Mouse (Mus musculus): ENCODE data around the gene Spata13. TPM values are rescaled to one million over a fixed set of nuclear protein-coding genes. Genes with fewer than 3 reads are reported as not detected.

Gene Spata13
- polyA plus RNA-seq, 1 experiment from 2014 or later: 14.0 TPM

DNA sequence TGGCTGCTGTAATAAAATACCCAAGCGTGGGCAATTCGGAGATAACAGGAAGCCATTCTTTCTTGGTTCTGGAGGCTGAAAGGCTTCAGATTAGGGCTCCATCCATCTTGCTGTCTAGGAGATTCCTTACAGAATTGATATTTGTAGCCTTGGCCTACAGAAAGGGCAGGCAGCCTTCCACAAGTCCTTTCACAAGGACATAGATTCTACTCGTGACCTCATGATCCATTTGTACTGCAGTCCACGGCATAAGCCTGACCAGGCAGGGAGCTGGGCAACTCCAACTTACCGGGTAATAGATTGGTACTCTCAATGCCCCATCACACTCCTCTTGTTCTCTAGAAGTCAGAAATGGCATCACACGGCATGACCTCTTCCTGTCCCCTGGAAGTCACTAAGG, 8.3 kb upstream of the Spata13 start:
- ATAC-seq (no peak), DNase-seq (no peak)
- Histone ChIP-seq H3K4me2 (ENCODE audit: low read depth, low read length) (no peak overlapping the region), H3K4me1 (ENCODE audit: insufficient read depth) (no peaks in the 10 kb centered on the region), H3K27ac (ENCODE audit: low read depth) (no peak overlapping the region), H3K9me3 (ENCODE audit: low read length) (no peaks in the 10 kb centered on the region), H3K27me3 (ENCODE audit: insufficient read depth, low read length) (no peaks in the 10 kb centered on the region), H3K4me3 (ENCODE audit: low read depth, low read length) (no peak overlapping the region), H3K36me3 (replicated peaks; ENCODE audit: insufficient read depth, low read length) (no peaks in the 10 kb centered on the region), H3K9ac (replicated peaks) (no peak overlapping the region)
- TF ChIP-seq EP300 (IDR thresholded peaks at IDR 0.05; ENCODE audit: low read depth) (no peak), CTCF (IDR thresholded peaks at IDR 0.05; ENCODE audit: low read depth) (no peak)
- 73% methylated on average over 6 of the region's 6 CpGs for WGBS (ENCODE audit: insufficient replicate concordance)

DNA sequence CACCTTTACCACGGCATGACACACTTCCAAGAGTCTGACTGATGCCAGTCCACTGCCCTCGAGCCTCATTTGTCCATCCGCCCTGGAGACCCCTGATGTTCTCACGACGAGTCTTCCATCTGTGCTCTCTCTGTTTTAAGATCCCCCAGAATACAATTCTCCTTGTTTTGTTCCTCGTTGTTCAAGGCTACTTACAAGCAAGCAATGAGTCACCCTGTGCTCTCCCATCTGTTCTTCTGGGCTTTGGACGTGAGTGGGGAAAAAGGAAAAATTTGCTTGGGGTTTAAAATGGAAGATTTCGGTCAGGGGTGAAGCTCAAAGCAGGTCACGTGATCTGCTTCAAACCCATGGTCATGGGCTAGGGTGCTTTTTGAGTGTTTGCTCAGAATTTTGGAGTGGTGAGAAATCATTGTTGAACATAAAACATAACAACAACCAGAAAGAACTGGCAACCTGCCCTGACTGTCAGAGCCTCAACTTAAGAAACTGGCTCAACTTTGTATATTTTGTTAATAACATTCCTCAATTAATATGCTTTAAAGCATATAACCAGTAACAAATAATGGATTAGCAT, 3.8 kb upstream of the Spata13 start:
- Histone ChIP-seq H3K9ac (replicated peaks) (no peak overlapping the region), H3K4me3 (ENCODE audit: low read depth, low read length) (no peak overlapping the region), H3K9me3 (ENCODE audit: low read length) (no peaks in the 10 kb centered on the region), H3K4me1 (ENCODE audit: insufficient read depth) (peaks cover 7% of the 10 kb centered on the region; the same call in 1 of the 2 replicates), H3K36me3 (replicated peaks; ENCODE audit: insufficient read depth, low read length) (no peaks in the 10 kb centered on the region), H3K27ac (ENCODE audit: low read depth) (no peak overlapping the region), H3K27me3 (ENCODE audit: insufficient read depth, low read length) (peaks cover 7% of the 10 kb centered on the region; the same call in 1 of the 2 replicates), H3K4me2 (ENCODE audit: low read depth, low read length) (no peak overlapping the region)
- ATAC-seq: no peak
- TF ChIP-seq EP300 (IDR thresholded peaks at IDR 0.05; ENCODE audit: low read depth) (no peak), CTCF (IDR thresholded peaks at IDR 0.05; ENCODE audit: low read depth) (no peak)
- DNase-seq: no peak
- WGBS (ENCODE audit: insufficient replicate concordance): 74% methylated on average over 9 of the region's 9 CpGs

DNA sequence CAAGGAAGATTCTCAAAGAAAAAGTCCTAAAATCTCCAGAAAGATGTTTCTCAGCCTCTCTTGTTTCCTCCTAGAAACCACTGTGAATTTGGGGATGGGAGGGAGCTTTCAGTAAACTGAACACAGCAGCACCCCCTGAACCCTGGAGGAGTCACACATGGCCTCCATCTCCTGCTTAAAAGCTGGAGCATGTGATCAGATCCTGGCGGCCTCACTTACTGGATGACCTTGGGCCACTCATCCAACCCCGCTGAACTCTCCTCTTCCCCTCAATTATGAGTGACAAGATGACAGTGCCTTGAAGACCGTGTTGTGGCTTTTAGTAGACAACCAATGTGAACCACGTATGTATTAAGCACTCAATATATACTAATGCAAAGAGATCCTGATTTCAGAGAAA, 2.8 kb upstream of the Spata13 start:
- no peak for TF ChIP-seq EP300 (IDR thresholded peaks at IDR 0.05; ENCODE audit: low read depth)
- TF ChIP-seq CTCF (IDR thresholded peaks at IDR 0.05; ENCODE audit: low read depth): no peak
- Histone ChIP-seq H3K27ac (ENCODE audit: low read depth) (no peak overlapping the region), H3K27me3 (ENCODE audit: insufficient read depth, low read length) (peaks cover 7% of the 10 kb centered on the region; the same call in 1 of the 2 replicates), H3K4me1 (ENCODE audit: insufficient read depth) (peaks cover 11% of the 10 kb centered on the region), H3K4me2 (ENCODE audit: low read depth, low read length) (no peak overlapping the region), H3K9me3 (ENCODE audit: low read length) (no peaks in the 10 kb centered on the region), H3K4me3 (ENCODE audit: low read depth, low read length) (no peak overlapping the region), H3K9ac (replicated peaks) (no peak overlapping the region), H3K36me3 (replicated peaks; ENCODE audit: insufficient read depth, low read length) (no peaks in the 10 kb centered on the region)
- ATAC-seq (no peak), DNase-seq (no peak)
- WGBS (ENCODE audit: insufficient replicate concordance): 71% methylated on average over 4 of the region's 4 CpGs

DNA sequence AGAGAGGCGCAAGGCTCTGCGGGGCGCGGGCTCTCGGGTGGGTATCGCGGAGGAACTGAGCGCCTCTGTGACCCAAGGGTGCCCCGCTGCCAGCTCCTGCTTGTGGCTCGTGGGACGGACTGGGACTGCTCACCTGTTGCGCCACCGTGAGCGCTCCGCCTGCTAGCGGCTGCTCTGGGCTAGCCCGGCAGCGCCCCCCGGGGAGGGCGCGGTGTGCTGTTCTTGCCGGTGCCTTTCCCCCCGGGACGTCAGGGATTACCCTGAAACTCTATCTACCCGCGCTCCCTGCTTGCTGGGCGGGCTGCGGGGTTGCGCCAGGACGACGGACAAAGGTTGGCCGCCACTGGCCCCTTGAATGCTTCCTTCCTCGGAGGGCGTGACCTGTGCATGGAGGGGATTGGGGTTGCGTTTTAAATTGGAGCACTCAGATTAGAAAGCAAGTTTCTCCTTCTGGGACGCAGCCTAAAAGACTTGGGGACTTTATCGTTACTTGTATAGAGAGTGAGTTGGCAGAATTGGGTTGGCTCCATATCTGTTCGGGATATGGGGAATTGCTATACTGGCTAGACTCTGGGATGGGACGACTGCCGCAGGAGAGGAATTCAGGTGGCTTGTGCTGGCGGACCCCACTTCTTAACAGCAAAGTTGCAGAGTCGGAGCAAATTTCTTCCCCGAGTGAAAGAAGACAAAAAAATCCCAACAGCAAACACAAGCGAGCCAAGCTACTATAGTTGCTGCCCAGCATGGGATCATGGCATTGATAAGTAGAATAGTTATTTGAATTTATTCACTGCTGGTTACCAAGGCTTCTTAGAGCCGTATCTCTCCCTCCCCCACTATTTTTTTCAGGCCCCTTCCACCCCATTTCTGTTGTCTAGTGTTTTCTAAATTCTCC, 1.3 kb downstream of the Spata13 start:
- Histone ChIP-seq H3K27me3 (ENCODE audit: insufficient read depth, low read length) (peaks cover 7% of the 10 kb centered on the region; the same call in 1 of the 2 replicates), H3K9me3 (ENCODE audit: low read length) (no peaks in the 10 kb centered on the region), H3K4me2 (ENCODE audit: low read depth, low read length) (peak overlapping the region; percentile 97), H3K36me3 (replicated peaks; ENCODE audit: insufficient read depth, low read length) (peaks cover 6% of the 10 kb centered on the region), H3K4me3 (ENCODE audit: low read depth, low read length) (peak overlapping the region; percentile 86), H3K9ac (replicated peaks) (peak overlapping the region; percentile 83), H3K27ac (ENCODE audit: low read depth) (peak overlapping the region; percentile 81), H3K4me1 (ENCODE audit: insufficient read depth) (peaks cover 40% of the 10 kb centered on the region)
- peak; percentile 45; the same call in 1 of the 2 replicates for TF ChIP-seq CTCF (IDR thresholded peaks at IDR 0.05; ENCODE audit: low read depth)
- TF ChIP-seq EP300 (IDR thresholded peaks at IDR 0.05; ENCODE audit: low read depth): no peak
- ATAC-seq: peak; percentile 75
- under 1% methylated on average over 41 of the region's 45 CpGs for WGBS (ENCODE audit: insufficient replicate concordance)
- DNase-seq: peak; percentile 77

DNA sequence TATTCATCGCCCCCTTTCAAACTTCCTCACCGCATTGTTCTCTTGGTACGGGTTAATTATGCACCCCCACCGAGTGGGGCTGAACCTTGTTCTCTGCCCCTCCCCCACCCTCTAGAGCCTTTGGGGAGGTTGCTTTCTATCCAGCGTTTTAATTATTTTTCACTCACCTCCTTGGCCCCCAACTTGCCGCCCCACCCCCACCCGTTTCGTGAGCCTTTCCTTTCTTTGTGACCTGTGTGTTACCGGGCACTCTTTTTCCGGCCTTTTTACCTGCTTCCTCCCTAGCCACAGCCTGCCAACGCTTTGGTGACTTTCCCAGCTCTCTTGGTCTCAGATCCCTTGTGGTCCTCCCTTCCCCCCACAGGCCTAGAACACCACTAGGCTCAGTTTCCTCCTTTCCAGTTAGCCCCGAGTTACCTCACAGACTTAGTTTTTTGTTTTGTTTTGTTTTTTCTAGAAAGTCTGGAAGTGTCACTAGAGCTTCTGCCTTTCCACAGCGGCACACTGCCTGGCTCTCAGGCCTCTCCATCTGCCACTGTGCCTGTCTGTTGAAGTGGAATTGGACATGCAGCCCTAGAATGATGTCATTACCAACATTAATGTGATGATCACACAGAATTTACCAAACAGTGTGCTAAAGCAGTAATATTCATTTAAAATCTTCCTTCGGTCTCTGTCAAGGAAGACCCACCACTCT, 2.3 kb downstream of the Spata13 start:
- H3K4me2 ChIP-seq (ENCODE audit: low read depth, low read length): peak overlapping the region; percentile 97
- H3K9me3 ChIP-seq (ENCODE audit: low read length): no peaks in the 10 kb centered on the region
- H3K36me3 ChIP-seq (replicated peaks; ENCODE audit: insufficient read depth, low read length): peaks cover 6% of the 10 kb centered on the region
- ATAC-seq: no peak
- DNase-seq: peak; percentile 40
- H3K4me1 ChIP-seq (ENCODE audit: insufficient read depth): peaks cover 43% of the 10 kb centered on the region
- TF ChIP-seq CTCF (IDR thresholded peaks at IDR 0.05; ENCODE audit: low read depth): no peak
- TF ChIP-seq EP300 (IDR thresholded peaks at IDR 0.05; ENCODE audit: low read depth): no peak
- peak overlapping the region; percentile 86 for H3K4me3 ChIP-seq (ENCODE audit: low read depth, low read length)
- H3K9ac ChIP-seq (replicated peaks): peak overlapping the region; percentile 83
- peak overlapping the region; percentile 81 for H3K27ac ChIP-seq (ENCODE audit: low read depth)
- peaks cover 7% of the 10 kb centered on the region; the same call in 1 of the 2 replicates for H3K27me3 ChIP-seq (ENCODE audit: insufficient read depth, low read length)
- 12% methylated on average over 14 of the region's 14 CpGs for WGBS (ENCODE audit: insufficient replicate concordance)

DNA sequence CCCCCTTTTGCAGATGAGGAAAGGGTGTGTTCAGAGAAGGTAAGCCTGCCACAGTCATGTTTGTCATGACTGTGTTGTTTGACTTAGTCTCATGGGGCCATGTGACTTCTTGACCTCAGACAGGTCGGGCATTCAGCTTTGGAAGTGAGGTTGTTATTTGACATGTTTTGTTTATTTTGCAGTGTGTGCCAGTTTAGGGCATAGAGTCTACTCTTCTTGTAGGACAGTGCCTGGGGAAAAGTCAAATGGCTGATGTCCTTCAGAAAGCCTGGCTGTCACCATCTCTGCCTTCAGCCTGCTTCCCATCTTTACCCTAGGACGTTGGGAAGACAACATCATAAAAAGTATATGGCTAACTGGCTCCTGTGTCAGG, 2.8 kb downstream of the Spata13 start:
- DNase-seq (peak; percentile 23), ATAC-seq (peak; percentile 36)
- Histone ChIP-seq H3K4me2 (ENCODE audit: low read depth, low read length) (peak overlapping the region; percentile 97), H3K27me3 (ENCODE audit: insufficient read depth, low read length) (peaks cover 6% of the 10 kb centered on the region; the same call in 1 of the 2 replicates), H3K9ac (replicated peaks) (no peak overlapping the region; the same call in 1 of the 2 replicates), H3K4me1 (ENCODE audit: insufficient read depth) (peaks cover 43% of the 10 kb centered on the region), H3K4me3 (ENCODE audit: low read depth, low read length) (peak overlapping the region; percentile 86; the same call in 1 of the 2 replicates), H3K9me3 (ENCODE audit: low read length) (no peaks in the 10 kb centered on the region), H3K27ac (ENCODE audit: low read depth) (peak overlapping the region; percentile 81), H3K36me3 (replicated peaks; ENCODE audit: insufficient read depth, low read length) (peaks cover 6% of the 10 kb centered on the region)
- WGBS (ENCODE audit: insufficient replicate concordance): 41% methylated on average over 2 of the region's 2 CpGs
- TF ChIP-seq EP300 (IDR thresholded peaks at IDR 0.05; ENCODE audit: low read depth): no peak
- TF ChIP-seq CTCF (IDR thresholded peaks at IDR 0.05; ENCODE audit: low read depth): no peak
